Mouse (Mus musculus) lung, postnatal 36 days (tissue): ENCODE measurements at regions not wholly inside any gene's neighbourhood (a gene's known extent, or its start where the extent isn't known, plus 50 kb on each side); places are given as distances from the start of the nearest gene placed in this dataset.

Experiments
- DNase-seq: peaks from one replicate; pipeline ENCODE4 v3.0.0; 2022; ENCODE audit warnings: mixed read lengths

- DNase-seq = peak; percentile 6
Measured at GRCm38 (mm10) chr14:78438064-78438677, 98.4 kb downstream of the Akap11 start.

GRCm38 (mm10) chr14:78436586-78436985, 100.0 kb downstream of the Akap11 start:
- no peak for DNase-seq

- DNase-seq = no peak
Measured at GRCm38 (mm10) chr14:78435982-78436381, 100.6 kb downstream of the Akap11 start.

- no peak for DNase-seq
Measured at GRCm38 (mm10) chr14:78435561-78435960, 101.0 kb downstream of the Akap11 start.

- no peak for DNase-seq
Measured at GRCm38 (mm10) chr14:78434753-78435152, 101.9 kb downstream of the Akap11 start.

GRCm38 (mm10) chr14:78434126-78434525, 102.5 kb downstream of the Akap11 start:
- DNase-seq = no peak

GRCm38 (mm10) chr14:78432471-78432870, 104.1 kb downstream of the Akap11 start:
- DNase-seq = no peak

GRCm38 (mm10) chr14:78431931-78432330, 104.7 kb downstream of the Akap11 start:
- DNase-seq = no peak

- DNase-seq = no peak
Measured at GRCm38 (mm10) chr14:78431406-78431805, 105.2 kb downstream of the Akap11 start.

GRCm38 (mm10) chr14:78428233-78429019, 108.2 kb downstream of the Akap11 start:
- DNase-seq = no peak

- no peak for DNase-seq
Measured at GRCm38 (mm10) chr14:78427062-78427461, 109.5 kb downstream of the Akap11 start.

- DNase-seq = no peak
Measured at GRCm38 (mm10) chr14:78422601-78423000, 114.0 kb downstream of the Akap11 start.

GRCm38 (mm10) chr14:78420966-78421365, 113.1 kb upstream of the Tnfsf11 start:
- no peak for DNase-seq

- DNase-seq = no peak
Measured at GRCm38 (mm10) chr14:78420176-78420575, 112.3 kb upstream of the Tnfsf11 start.

- no peak for DNase-seq
Measured at GRCm38 (mm10) chr14:78405568-78405967, 97.7 kb upstream of the Tnfsf11 start.

- no peak for DNase-seq
Measured at GRCm38 (mm10) chr14:78397914-78398313, 90.1 kb upstream of the Tnfsf11 start.

GRCm38 (mm10) chr14:78395631-78396030, 87.8 kb upstream of the Tnfsf11 start:
- DNase-seq = no peak

- DNase-seq = no peak
Measured at GRCm38 (mm10) chr14:78387011-78387410, 79.2 kb upstream of the Tnfsf11 start.

- no peak for DNase-seq
Measured at GRCm38 (mm10) chr14:78384370-78384769, 76.5 kb upstream of the Tnfsf11 start.

GRCm38 (mm10) chr14:78383256-78383709, 75.4 kb upstream of the Tnfsf11 start:
- peak; percentile 87 for DNase-seq

GRCm38 (mm10) chr14:78380011-78380410, 72.2 kb upstream of the Tnfsf11 start:
- DNase-seq = no peak

- no peak for DNase-seq
Measured at GRCm38 (mm10) chr14:78376591-78376990, 68.7 kb upstream of the Tnfsf11 start.

GRCm38 (mm10) chr14:78375746-78376495, 68.1 kb upstream of the Tnfsf11 start:
- no peak for DNase-seq

GRCm38 (mm10) chr14:78372102-78372501, 64.3 kb upstream of the Tnfsf11 start:
- DNase-seq = no peak
